Mouse (Mus musculus) embryonic facial prominence, embryonic 10.5 days (tissue): Measurements from ENCODE around the gene Ppm1b. TPM values are rescaled to one million over a fixed set of nuclear protein-coding genes. Genes with fewer than 3 reads are reported as not detected.

Source experiments
- DNase-seq: peaks from one replicate; pipeline ENCODE4 v3.0.0-alpha.2; 2017; ENCODE audit warnings: low spot score
- H3K27ac ChIP-seq: fragments of 300-500 bp; sonication (generic); replicated peaks from 2 replicates; pipeline ENCODE4 v1.5.1; 2016; ENCODE audit warnings: mild to moderate bottlenecking
- H3K27me3 ChIP-seq: fragments of 300-500 bp; sonication (generic); replicated peaks from 2 replicates; pipeline ENCODE4 v1.6.1; 2016; ENCODE audit warnings: low read depth, mild to moderate bottlenecking; ENCODE audit not compliant: poor library complexity, severe bottlenecking
- H3K36me3 ChIP-seq: fragments of 300-500 bp; sonication (generic); replicated peaks from 2 replicates; pipeline ENCODE4 v1.6.1; 2016; ENCODE audit warnings: mild to moderate bottlenecking, moderate library complexity
- H3K4me1 ChIP-seq: fragments of 300-500 bp; sonication (generic); 2 replicates; pipeline ENCODE4 v1.6.1; 2016
- H3K4me3 ChIP-seq: fragments of 300-500 bp; sonication (generic); 2 replicates; pipeline ENCODE4 v1.5.1; 2016; ENCODE audit warnings: mild to moderate bottlenecking, moderate library complexity
- H3K9me3 ChIP-seq: fragments of 300-500 bp; sonication (generic); 2 replicates; pipeline ENCODE4 v1.6.1; 2016; ENCODE audit warnings: mild to moderate bottlenecking
- WGBS: fragments of 180-500 bp; shearing (Covaris S2); methylation state at CpG from one replicate; pipeline ENCODE4 v1.1.7; 2016; 5-methylcytosine and 5-hydroxymethylcytosine counted together
- polyA plus RNA-seq: library from polyadenylated mRNA; unstranded; fragments of >200 nt; fragmentation: Nextera tagmentation; extraction: Ambion mirVana; gene quantifications from 2 replicates; pipeline ENCODE4 v1.2.1, GENCODE M21; 2016

Gene Ppm1b
- polyA plus RNA-seq, 1 experiment from 2014 or later = 63.2 TPM

- Histone ChIP-seq H3K4me3 (no peak overlapping the region), H3K27me3 (no peaks in the 10 kb centered on the region), H3K9me3 (no peaks in the 10 kb centered on the region), H3K36me3 (peaks cover 8% of the 10 kb centered on the region; the same call in 1 of the 2 replicates), H3K27ac (no peak overlapping the region), H3K4me1 (peaks cover 2% of the 10 kb centered on the region; the same call in 1 of the 2 replicates)
- no peak for DNase-seq
- WGBS = 91% methylated on average over 10 of the region's 10 CpGs
These were observed 72.3 kb downstream of the Ppm1b start for GRCm38 (mm10) chr17:85028797-85029196.

DNA sequence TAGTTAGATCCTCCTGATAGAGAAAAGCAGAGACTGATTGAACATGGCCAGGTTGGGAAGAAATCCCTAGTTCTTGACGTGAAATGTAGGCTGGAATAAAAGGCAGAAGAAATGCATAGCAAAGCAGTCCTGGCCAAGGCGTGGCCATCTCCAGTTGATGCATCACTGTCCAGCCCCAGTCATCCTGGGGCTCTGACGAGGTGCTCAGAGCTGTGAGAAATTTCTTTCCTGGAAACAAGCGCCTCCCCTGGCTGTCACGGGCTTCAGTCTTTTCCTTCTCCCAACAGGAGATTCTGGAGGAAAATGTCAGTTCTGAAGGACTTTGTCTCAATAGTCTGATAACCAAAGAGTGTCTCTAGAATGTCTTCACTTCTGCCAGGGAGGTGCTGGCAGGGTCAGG is 74.1 kb downstream of the Ppm1b start:
- DNase-seq = no peak
- H3K9me3 ChIP-seq = no peaks in the 10 kb centered on the region
- 80% methylated on average over 5 of the region's 5 CpGs for WGBS

DNA sequence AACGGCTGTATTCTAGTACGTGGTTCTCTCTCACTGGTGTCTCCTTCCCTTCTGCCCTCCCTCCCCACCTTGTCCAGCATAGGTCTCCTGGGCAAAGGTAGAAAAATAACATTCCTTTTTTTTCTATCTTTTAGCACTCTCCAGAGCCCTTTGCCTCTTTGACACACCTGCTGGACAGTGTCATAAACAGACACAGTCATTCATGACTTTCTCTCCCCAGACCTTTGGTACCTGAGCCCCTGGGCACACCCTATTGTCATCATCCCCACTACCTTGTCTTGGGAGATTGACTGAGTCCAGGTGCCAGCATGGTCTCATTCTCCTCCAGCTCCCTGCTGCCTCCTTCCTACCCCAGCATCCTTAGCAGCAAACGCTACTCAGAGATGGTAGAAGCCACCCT is 76.5 kb downstream of the Ppm1b start:
- no peaks in the 10 kb centered on the region for H3K4me1 ChIP-seq
- H3K36me3 ChIP-seq = no peaks in the 10 kb centered on the region
- H3K4me3 ChIP-seq = no peak overlapping the region
- H3K27ac ChIP-seq = no peak overlapping the region
- H3K27me3 ChIP-seq = no peaks in the 10 kb centered on the region
- 85% methylated on average over 3 of the region's 3 CpGs for WGBS
- H3K9me3 ChIP-seq = no peaks in the 10 kb centered on the region
- DNase-seq = no peak

More for the DNA sequence above, 74.1 kb downstream of the Ppm1b start:
- H3K27ac ChIP-seq = no peak overlapping the region
- H3K4me1 ChIP-seq = no peaks in the 10 kb centered on the region
- no peaks in the 10 kb centered on the region for H3K27me3 ChIP-seq
- H3K4me3 ChIP-seq = no peak overlapping the region
- H3K36me3 ChIP-seq = no peaks in the 10 kb centered on the region

- no peaks in the 10 kb centered on the region for H3K4me1 ChIP-seq
- H3K27ac ChIP-seq = no peak overlapping the region
- no peaks in the 10 kb centered on the region for H3K36me3 ChIP-seq
- 71% methylated on average over 11 of the region's 11 CpGs for WGBS
- no peaks in the 10 kb centered on the region for H3K27me3 ChIP-seq
- no peak overlapping the region for H3K4me3 ChIP-seq
- no peaks in the 10 kb centered on the region for H3K9me3 ChIP-seq
- no peak for DNase-seq
These were observed 77.5 kb downstream of the Ppm1b start for GRCm38 (mm10) chr17:85034068-85034467.

DNA sequence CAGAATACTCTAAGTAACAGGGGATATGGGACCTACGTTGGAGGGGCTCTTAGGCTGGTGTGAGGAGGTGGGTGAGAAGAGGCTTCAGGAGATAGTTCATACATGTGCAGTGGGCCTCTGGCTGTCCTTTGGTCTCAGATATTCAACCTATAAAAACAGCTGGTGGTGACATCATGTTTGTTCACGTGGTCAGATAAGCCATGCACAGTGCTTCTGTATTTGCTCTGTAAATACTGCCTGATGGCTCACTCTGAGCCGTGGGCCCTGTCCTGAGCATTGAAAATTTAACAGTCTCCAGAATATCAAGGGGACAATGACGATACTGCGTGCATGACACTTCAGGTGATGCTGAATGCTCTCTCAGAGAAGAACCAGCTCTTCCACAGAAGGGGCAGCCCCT is 81.3 kb downstream of the Ppm1b start:
- Histone ChIP-seq H3K27ac (no peak overlapping the region), H3K36me3 (no peaks in the 10 kb centered on the region), H3K9me3 (no peaks in the 10 kb centered on the region), H3K4me3 (no peak overlapping the region), H3K4me1 (peaks cover 6% of the 10 kb centered on the region), H3K27me3 (no peaks in the 10 kb centered on the region)
- no peak for DNase-seq
- WGBS = 84% methylated on average over 5 of the region's 5 CpGs

- no peak for DNase-seq
- 88% methylated on average over 4 of the region's 4 CpGs for WGBS
- Histone ChIP-seq H3K36me3 (no peaks in the 10 kb centered on the region), H3K4me3 (no peak overlapping the region), H3K27ac (no peak overlapping the region), H3K9me3 (no peaks in the 10 kb centered on the region), H3K27me3 (no peaks in the 10 kb centered on the region), H3K4me1 (peaks cover 6% of the 10 kb centered on the region)
These were observed 81.8 kb downstream of the Ppm1b start for GRCm38 (mm10) chr17:85038311-85038710.

- Histone ChIP-seq H3K9me3 (no peaks in the 10 kb centered on the region), H3K27me3 (no peaks in the 10 kb centered on the region), H3K27ac (no peak overlapping the region), H3K4me1 (peaks cover 6% of the 10 kb centered on the region), H3K36me3 (no peaks in the 10 kb centered on the region), H3K4me3 (no peak overlapping the region)
- DNase-seq = no peak
- 92% methylated on average over 5 of the region's 5 CpGs for WGBS
These were observed 82.2 kb downstream of the Ppm1b start for GRCm38 (mm10) chr17:85038761-85039160.

GRCm38 (mm10) chr17:85040913-85041312 is 84.4 kb downstream of the Ppm1b start:
- no peak overlapping the region for H3K4me3 ChIP-seq
- DNase-seq = no peak
- H3K4me1 ChIP-seq = peaks cover 6% of the 10 kb centered on the region
- H3K27ac ChIP-seq = no peak overlapping the region
- no peaks in the 10 kb centered on the region for H3K36me3 ChIP-seq
- no peaks in the 10 kb centered on the region for H3K9me3 ChIP-seq
- WGBS = 81% methylated on average over 7 of the region's 7 CpGs
- no peaks in the 10 kb centered on the region for H3K27me3 ChIP-seq

DNA sequence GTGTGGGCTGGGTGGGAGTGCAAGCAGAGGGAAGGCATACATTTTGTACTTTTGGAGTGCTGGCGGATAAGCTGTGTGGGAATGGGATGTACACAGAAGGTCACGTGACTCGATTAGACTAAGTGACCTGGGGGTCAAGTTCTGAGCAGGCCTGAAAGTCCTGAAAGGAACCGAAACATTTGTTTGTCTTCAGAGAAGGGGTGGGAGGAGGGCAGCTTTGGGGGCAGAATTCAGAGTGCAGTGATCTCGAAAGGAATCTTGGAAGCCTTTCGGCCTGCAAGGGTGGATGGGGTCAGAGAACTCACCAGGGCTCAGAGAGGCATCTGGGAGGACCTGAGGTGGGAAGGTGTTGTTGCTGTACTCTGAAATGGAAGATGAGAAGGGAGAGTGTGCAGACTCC is 85.9 kb downstream of the Ppm1b start:
- Histone ChIP-seq H3K4me3 (no peak overlapping the region), H3K9me3 (no peaks in the 10 kb centered on the region), H3K4me1 (peaks cover 6% of the 10 kb centered on the region), H3K36me3 (no peaks in the 10 kb centered on the region), H3K27ac (no peak overlapping the region), H3K27me3 (no peaks in the 10 kb centered on the region)
- DNase-seq = no peak
- 65% methylated on average over 6 of the region's 6 CpGs for WGBS

GRCm38 (mm10) chr17:85043404-85043816 is 86.9 kb downstream of the Ppm1b start:
- Histone ChIP-seq H3K27ac (no peak overlapping the region), H3K9me3 (no peaks in the 10 kb centered on the region), H3K4me3 (no peak overlapping the region), H3K4me1 (peaks cover 6% of the 10 kb centered on the region), H3K36me3 (no peaks in the 10 kb centered on the region), H3K27me3 (no peaks in the 10 kb centered on the region)
- DNase-seq = no peak
- WGBS = 84% methylated on average over 6 of the region's 6 CpGs

DNA sequence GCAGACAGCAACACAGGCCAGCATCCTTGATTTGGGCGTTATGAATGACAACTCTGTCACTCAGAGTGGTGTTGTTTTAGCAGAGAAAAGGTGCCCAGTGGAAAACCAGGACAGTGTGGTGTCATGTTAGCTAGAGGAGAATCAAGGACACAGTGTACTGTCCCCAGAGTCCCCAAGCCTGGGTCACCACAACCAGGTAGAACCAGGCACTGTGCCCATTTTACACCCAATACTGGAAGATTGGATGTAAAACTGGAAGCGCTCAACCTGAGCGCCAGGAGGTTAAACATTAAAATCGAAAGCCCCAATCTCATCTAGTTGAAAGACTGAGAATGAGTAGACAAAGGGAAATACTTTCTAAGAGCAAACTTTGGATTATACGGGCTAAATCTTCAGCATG is 87.9 kb downstream of the Ppm1b start:
- no peak overlapping the region for H3K27ac ChIP-seq
- H3K4me1 ChIP-seq = peaks cover 6% of the 10 kb centered on the region
- no peak overlapping the region for H3K4me3 ChIP-seq
- H3K36me3 ChIP-seq = no peaks in the 10 kb centered on the region
- 94% methylated on average over 5 of the region's 5 CpGs for WGBS
- DNase-seq = no peak
- no peaks in the 10 kb centered on the region for H3K27me3 ChIP-seq
- no peaks in the 10 kb centered on the region for H3K9me3 ChIP-seq

GRCm38 (mm10) chr17:85045160-85045559 is 88.6 kb downstream of the Ppm1b start:
- Histone ChIP-seq H3K27me3 (no peaks in the 10 kb centered on the region), H3K9me3 (no peaks in the 10 kb centered on the region), H3K4me1 (peaks cover 6% of the 10 kb centered on the region), H3K36me3 (no peaks in the 10 kb centered on the region), H3K4me3 (no peak overlapping the region), H3K27ac (no peak overlapping the region)
- DNase-seq = no peak
- WGBS = 88% methylated on average over 12 of the region's 12 CpGs

GRCm38 (mm10) chr17:85048379-85048778 is 91.8 kb downstream of the Ppm1b start:
- Histone ChIP-seq H3K27me3 (no peaks in the 10 kb centered on the region), H3K4me1 (no peaks in the 10 kb centered on the region), H3K9me3 (no peaks in the 10 kb centered on the region), H3K27ac (no peak overlapping the region), H3K36me3 (no peaks in the 10 kb centered on the region), H3K4me3 (no peak overlapping the region)
- WGBS = 90% methylated on average over 5 of the region's 5 CpGs
- no peak for DNase-seq

DNA sequence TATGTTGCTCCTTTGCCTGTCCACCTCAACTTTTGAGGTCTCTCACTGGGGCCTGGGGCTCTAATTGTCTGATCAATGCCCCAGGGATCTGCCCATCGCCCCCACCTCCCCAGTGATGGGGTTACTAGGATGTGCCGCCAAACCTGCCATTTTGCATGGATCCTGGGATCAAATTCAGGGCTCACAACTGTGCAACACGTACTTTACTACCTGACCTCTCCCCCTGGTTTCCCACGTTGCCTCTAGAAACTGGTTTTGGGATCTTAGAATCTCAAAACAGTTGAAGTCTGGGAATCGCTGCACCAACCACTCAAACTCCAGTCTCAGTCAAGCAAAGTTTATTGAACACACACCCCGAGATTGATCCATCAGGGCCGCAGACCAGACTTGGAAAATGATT is 101.7 kb downstream of the Ppm1b start:
- H3K27me3 ChIP-seq = no peaks in the 10 kb centered on the region
- WGBS = 89% methylated on average over 7 of the region's 7 CpGs
- no peaks in the 10 kb centered on the region for H3K9me3 ChIP-seq
- H3K36me3 ChIP-seq = peaks cover 10% of the 10 kb centered on the region
- no peak overlapping the region for H3K4me3 ChIP-seq
- no peak for DNase-seq
- no peak overlapping the region for H3K27ac ChIP-seq
- no peaks in the 10 kb centered on the region for H3K4me1 ChIP-seq
